In the genomic region with DNA sequence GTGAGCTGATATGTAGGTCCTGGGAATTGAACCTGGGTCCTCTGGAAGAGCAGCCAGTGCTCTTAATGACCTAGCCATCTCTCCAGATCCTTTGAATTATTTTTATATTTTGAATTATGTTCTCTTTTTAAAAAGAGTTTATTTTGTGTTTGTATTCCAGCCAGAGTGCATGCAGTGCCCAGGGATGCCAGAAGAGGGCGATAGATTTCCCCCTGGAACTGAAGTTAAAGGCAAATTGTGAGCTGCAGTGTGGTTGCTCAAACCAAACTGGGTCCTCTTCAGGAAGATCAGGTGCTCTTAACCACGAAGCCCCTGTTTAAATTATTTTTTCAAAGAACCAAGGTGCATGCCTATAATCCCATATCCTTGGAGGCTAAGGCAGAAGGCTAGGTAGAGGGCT, we compare ENCODE assay signal across 10 mouse cellular contexts. TPM values are rescaled to one million over a fixed set of nuclear protein-coding genes. Genes with fewer than 3 reads are reported as not detected.
DNase-seq lines count a peak whose midpoint lies in the region; ATAC-seq and TF ChIP-seq lines count a peak whose summit lies in the region.
"Had no signal": no experiment of that assay in that cellular context is flagged by ENCODE, and none has a peak within 500 bp of the region (broad histone marks: within the 10 kb centered on the region; RNA-seq: fewer than 3 reads in every experiment).

No protein-coding gene starts in this region.

- DNase-seq in adrenal gland, postnatal 14 days = peak; percentile 41
- DNase-seq in adrenal gland, adult 18-20 months (ENCODE audit: low spot score in 2 of 2) = no peak
- DNase-seq in layer of hippocampus, adult 2 months (ENCODE audit: low spot score in 2 of 2) = no peak
- DNase-seq in layer of hippocampus, adult 9-10 months (ENCODE audit: low spot score) = no peak
- DNase-seq in CH12.LX (ENCODE audit: extremely low read depth) = no peak
- DNase-seq in induced T-regulatory cell, adult 2 months (ENCODE audit: low read depth) = peak; percentile 62
- no peak for DNase-seq in forebrain, embryonic 10.5 days (ENCODE audit: extremely low spot score, low spot score)

- no peak overlapping the region for H3K27ac ChIP-seq in layer of hippocampus, adult 2 months
- no peak overlapping the region for H3K27ac ChIP-seq in CH12.LX (ENCODE audit: insufficient read depth, low read depth)
- no peak overlapping the region for H3K27ac ChIP-seq in forebrain, embryonic 10.5 days
- H3K27ac ChIP-seq: limb, embryonic 15.5 days had no signal

- H3K27me3 ChIP-seq in CH12.LX (replicated peaks) = no peaks in the 10 kb centered on the region
- H3K27me3 ChIP-seq in forebrain, embryonic 10.5 days (ENCODE audit: poor library complexity, severe bottlenecking) = no peaks in the 10 kb centered on the region
- H3K27me3 ChIP-seq: limb, embryonic 15.5 days had no signal

- no peak for TF ChIP-seq EP300 in CH12.LX (IDR thresholded peaks at IDR 0.05; ENCODE audit: low read length)

- WGBS in forebrain, embryonic 10.5 days = 13% methylated on average over 2 of the region's 2 CpGs

- H3K79me2 ChIP-seq in CH12.LX (replicated peaks; ENCODE audit: control insufficient read depth, extremely low read depth, insufficient read depth, poor library complexity, severe bottlenecking) = no peaks in the 10 kb centered on the region

- H3K36me3 ChIP-seq in CH12.LX (replicated peaks in 1 of 2; ENCODE audit: control insufficient read depth in 1 of 2, insufficient read depth in 1 of 2, low read length in 1 of 2) = no peaks in the 10 kb centered on the region
- H3K36me3 ChIP-seq in forebrain, embryonic 10.5 days (replicated peaks) = no peaks in the 10 kb centered on the region
- H3K36me3 ChIP-seq: limb, embryonic 15.5 days had no signal

- no peak overlapping the region for H3K4me3 ChIP-seq in layer of hippocampus, adult 2 months
- H3K4me3 ChIP-seq in CH12.LX (replicated peaks in 1 of 3; ENCODE audit: low read depth in 2 of 3, low read length in 2 of 3, poor library complexity in 1 of 3) = no peak overlapping the region
- no peak overlapping the region for H3K4me3 ChIP-seq in forebrain, embryonic 10.5 days
- H3K4me3 ChIP-seq: limb, embryonic 15.5 days had no signal

- no peak for TF ChIP-seq POLR2A in CH12.LX (IDR thresholded peaks at IDR 0.05; ENCODE audit: low read depth, low read length)

- ATAC-seq in erythroid progenitor cell, adult 5-6 weeks (replicated peaks; ENCODE audit: low FRiP score, poor library complexity, severe bottlenecking) = no peak
- ATAC-seq: inflammation-experienced regulatory T-cells, adult 6 months had no signal

- no peak overlapping the region for H3K4me2 ChIP-seq in CH12.LX (ENCODE audit: insufficient read depth, low read depth, poor library complexity, severe bottlenecking)
- H3K4me2 ChIP-seq: limb, embryonic 15.5 days had no signal

- peaks cover 0 to 8% of the 10 kb centered on the region in 2 experiments; a peak in 2 of 4 replicates for H3K4me1 ChIP-seq in CH12.LX (ENCODE audit: control insufficient read depth in 1 of 2, insufficient read depth in 2 of 2)
- H3K4me1 ChIP-seq in forebrain, embryonic 10.5 days = peaks cover 5% of the 10 kb centered on the region

- no peak overlapping the region for H3K9ac ChIP-seq in CH12.LX (ENCODE audit: insufficient read depth, low read depth)
- H3K9ac ChIP-seq: limb, embryonic 15.5 days had no signal

- peak; percentile 18 for TF ChIP-seq RAD21 in CH12.LX (IDR thresholded peaks at IDR 0.05; ENCODE audit: low read depth, low read length)

- in situ Hi-C loops in CH12.LX (cut with MboI; ENCODE audit: low pct_ligation_motif_present, low pct_unique_long_range_greater_than_20kb, low sequenced_read_pairs) = no loop called here

- dilution Hi-C loops in CH12.LX (cut with MboI; ENCODE audit: extremely low pct_ligation_motif_present, extremely low pct_unique_long_range_greater_than_20kb, low sequenced_read_pairs) = no loop called here

- H3K9me3 ChIP-seq in CH12.LX (replicated peaks; ENCODE audit: low read length) = peaks cover 6% of the 10 kb centered on the region
- H3K9me3 ChIP-seq in forebrain, embryonic 10.5 days = peaks cover 13% of the 10 kb centered on the region; the same call in 1 of the 2 replicates
- H3K9me3 ChIP-seq: limb, embryonic 15.5 days had no signal

- peak; percentile 74 for TF ChIP-seq CTCF in layer of hippocampus, adult 2 months (conservative IDR thresholded peaks at IDR 0.05)
- TF ChIP-seq CTCF in CH12.LX (conservative IDR thresholded peaks at IDR 0.05 in 1 of 2, IDR thresholded peaks at IDR 0.05 in 1 of 2; ENCODE audit: low read depth in 2 of 2, low read length in 2 of 2) = peak; percentile 54 to 79

TF ChIP-seq in CH12.LX, 34 proteins besides CTCF, POLR2A, EP300 and RAD21:
- TF ChIP-seq BHLHE40 (IDR thresholded peaks at IDR 0.05; ENCODE audit: low read depth, low read length) = no peak

RNA-seq across cellular contexts. Expression of gene Dpy19l3, which starts 5.3 kb away (rescaled TPM):
- 30.2 and 35.9 TPM in 2 replicates for total RNA-seq in adrenal gland, postnatal 14 days (2021)
- 10 to 100 TPM; 51.0 to 57.2 TPM for total RNA-seq in adrenal gland, adult 18-20 months (2021)
- total RNA-seq in layer of hippocampus, adult 2 months (2021) = 10 to 100 TPM; 80.3 to 84.7 TPM
- total RNA-seq in CH12.LX (2012; rRNA removed) (3.7 and 5.5 TPM in 2 replicates), CH12.LX (2014; rRNA removed) (5.0 and 6.2 TPM in 2 replicates)
- 15.4 and 18.3 TPM in 2 replicates for polyA plus RNA-seq in CH12.LX (2012; ENCODE audit: insufficient read length, low read depth)
- 4.2 and 5.0 TPM in 2 replicates for total RNA-seq in erythroid progenitor cell, adult 5-6 weeks (2015; ENCODE audit: low replicate concordance)
- 1.0 and 12.7 TPM in 2 replicates for total RNA-seq in erythroid progenitor cell, adult 5-6 weeks (2017; ENCODE audit: low replicate concordance)
- 30.5 and 31.5 TPM in 2 replicates for polyA plus RNA-seq in forebrain, embryonic 10.5 days (2016; fragmentation: Nextera tagmentation; extraction: Ambion mirVana)

RNA-seq across cellular contexts. Expression of gene Zfp507, which starts 43.2 kb away (rescaled TPM):
- total RNA-seq in adrenal gland, postnatal 14 days (2021) = 27.4 and 29.3 TPM in 2 replicates
- 10 to 100 TPM; 23.5 to 26.6 TPM for total RNA-seq in adrenal gland, adult 18-20 months (2021)
- total RNA-seq in layer of hippocampus, adult 2 months (2021) = 10 to 100 TPM; 32.7 to 38.6 TPM
- total RNA-seq in CH12.LX (2012; rRNA removed) (19.5 and 20.1 TPM in 2 replicates), CH12.LX (2014; rRNA removed) (9.2 and 10.4 TPM in 2 replicates)
- polyA plus RNA-seq in CH12.LX (2012; ENCODE audit: insufficient read length, low read depth) = 17.9 and 19.8 TPM in 2 replicates
- 6.8 and 8.8 TPM in 2 replicates for total RNA-seq in erythroid progenitor cell, adult 5-6 weeks (2015; ENCODE audit: low replicate concordance)
- total RNA-seq in erythroid progenitor cell, adult 5-6 weeks (2017; ENCODE audit: low replicate concordance) = 8.1 and 15.9 TPM in 2 replicates
- 17.5 and 18.6 TPM in 2 replicates for polyA plus RNA-seq in forebrain, embryonic 10.5 days (2016; fragmentation: Nextera tagmentation; extraction: Ambion mirVana)

Comparison
In these comparisons a context has a peak if more than half of its experiments do, and no peak if none do; other contexts are left out.
1. DNase-seq: peak in adrenal gland, postnatal 14 days (single experiment) and induced T-regulatory cell, adult 2 months (single experiment); none in adrenal gland, adult 18-20 months (0 of 2), layer of hippocampus, adult 2 months (0 of 2), layer of hippocampus, adult 9-10 months (single experiment), CH12.LX (single experiment) and forebrain, embryonic 10.5 days (single experiment).